Mouse (Mus musculus) liver, embryonic 15.5 days (tissue): ENCODE data around the gene Tnfrsf8. TPM values are rescaled to one million over a fixed set of nuclear protein-coding genes. Genes with fewer than 3 reads are reported as not detected.

Experiments
- ATAC-seq: fragments of 200-750 bp; cut with Nextera tagmentation; 2 replicates; pipeline ENCODE4 v1.8.0; 2017; ENCODE audit warnings: moderate number of reproducible peaks, mild to moderate bottlenecking, moderate library complexity; ENCODE audit not compliant: insufficient read depth
- H3K27ac ChIP-seq: fragments of 300-500 bp; sonication (generic); replicated peaks from 2 replicates; pipeline ENCODE4 v1.5.1; 2015; ENCODE audit warnings: mild to moderate bottlenecking, inconsistent platforms
- H3K27me3 ChIP-seq: fragments of 300-500 bp; sonication (generic); 2 replicates; pipeline ENCODE4 v1.6.1; 2015; ENCODE audit warnings: mild to moderate bottlenecking, inconsistent platforms
- H3K36me3 ChIP-seq: fragments of 300-500 bp; sonication (generic); replicated peaks from 2 replicates; pipeline ENCODE4 v1.6.1; 2015; ENCODE audit warnings: moderate library complexity, mild to moderate bottlenecking, inconsistent platforms
- H3K4me1 ChIP-seq: fragments of 300-500 bp; sonication (generic); replicated peaks from 2 replicates; pipeline ENCODE4 v1.6.1; 2015; ENCODE audit warnings: inconsistent platforms
- H3K4me2 ChIP-seq: fragments of 300-500 bp; sonication (generic); 2 replicates; pipeline ENCODE4 v1.6.1; 2015; ENCODE audit warnings: moderate library complexity, mild to moderate bottlenecking, inconsistent platforms
- H3K4me3 ChIP-seq: fragments of 300-500 bp; sonication (generic); replicated peaks from 2 replicates; pipeline ENCODE4 v1.5.1; 2015; ENCODE audit warnings: mild to moderate bottlenecking, inconsistent platforms
- H3K9ac ChIP-seq: fragments of 300-500 bp; sonication (generic); 2 replicates; pipeline ENCODE4 v1.6.1; 2015; ENCODE audit warnings: moderate library complexity, mild to moderate bottlenecking, inconsistent platforms
- H3K9me3 ChIP-seq: fragments of 300-500 bp; sonication (generic); replicated peaks from 2 replicates; pipeline ENCODE4 v1.6.1; 2016; ENCODE audit warnings: inconsistent platforms
- WGBS: fragments of 180-500 bp; shearing (Covaris S2); methylation state at CpG from one replicate; pipeline ENCODE4 v1.1.7; 2015; ENCODE audit warnings: mixed read lengths; ENCODE audit not compliant: insufficient replicate concordance; 5-methylcytosine and 5-hydroxymethylcytosine counted together
- polyA plus RNA-seq: library from polyadenylated mRNA; unstranded; fragments of >200 nt; fragmentation: Nextera tagmentation; extraction: Ambion mirVana; gene quantifications from 2 replicates; pipeline ENCODE4 v1.2.1, GENCODE M21; 2015

Gene Tnfrsf8
- polyA plus RNA-seq, 1 experiment from 2014 or later = 0.07 TPM

DNA sequence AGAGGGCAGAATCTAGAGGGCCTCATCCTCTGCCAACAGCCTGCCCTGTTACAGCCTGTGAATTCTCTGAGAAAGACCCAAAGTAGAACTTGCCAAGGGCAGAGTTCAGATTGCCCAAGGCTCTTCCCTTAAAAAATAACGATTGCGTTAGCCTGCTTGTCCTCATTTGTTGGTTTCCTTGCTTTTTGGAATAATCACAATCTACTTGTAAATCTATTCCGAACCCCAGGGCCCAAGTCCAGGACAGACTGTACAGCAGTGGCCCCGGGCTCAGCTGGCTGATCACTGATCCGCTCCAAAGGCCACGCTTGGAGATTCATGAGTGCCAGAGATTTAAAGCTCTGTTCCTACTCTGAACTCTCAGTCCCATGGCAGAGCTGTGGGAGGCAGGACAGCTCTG is 34.0 kb downstream of the Tnfrsf8 start:
- Histone ChIP-seq H3K4me3 (no peak overlapping the region), H3K4me2 (no peak overlapping the region), H3K27ac (peak overlapping the region; percentile 46), H3K9me3 (no peaks in the 10 kb centered on the region), H3K9ac (no peak overlapping the region), H3K36me3 (no peaks in the 10 kb centered on the region), H3K27me3 (no peaks in the 10 kb centered on the region), H3K4me1 (0 out of 2 replicates have a peak, but pooled peaks cover 3% of the 10 kb centered on the region)
- WGBS = 61% methylated on average over 6 of the region's 6 CpGs
- ATAC-seq = peak; percentile 78

DNA sequence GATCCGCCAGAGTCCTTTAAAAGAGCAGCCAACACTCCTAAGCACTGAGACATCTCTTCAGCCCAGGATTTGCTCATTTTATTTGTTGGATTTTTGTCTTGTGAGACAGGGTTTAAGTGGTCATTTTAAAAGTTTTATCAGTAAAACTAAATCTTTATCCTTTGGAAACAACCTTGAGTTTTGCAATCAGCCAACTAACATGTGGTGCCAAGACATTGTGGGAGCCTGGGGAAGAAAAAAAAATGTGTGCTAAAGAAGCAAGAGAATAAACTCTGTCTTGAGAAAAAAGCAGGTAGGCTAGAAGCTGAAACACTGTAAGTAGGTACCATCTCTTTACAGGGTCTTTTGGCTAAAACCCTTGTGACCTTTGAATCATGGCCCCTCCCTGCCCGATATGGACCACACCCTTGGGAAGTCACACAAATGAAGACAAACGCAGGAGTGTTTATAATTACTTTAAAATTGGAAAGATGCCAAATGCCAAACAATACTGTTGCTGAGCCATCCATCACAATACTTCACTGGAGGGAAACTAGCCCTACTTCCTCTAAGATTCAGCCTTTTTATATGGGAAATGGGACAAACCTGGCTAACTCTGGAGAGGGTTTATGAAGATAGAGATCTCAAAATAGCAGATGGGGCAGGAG is 36.1 kb downstream of the Tnfrsf8 start:
- WGBS = 50% methylated on average over 3 of the region's 3 CpGs
- ATAC-seq = no peak
- H3K27me3 ChIP-seq = no peaks in the 10 kb centered on the region
- H3K9me3 ChIP-seq = no peaks in the 10 kb centered on the region
- 0 out of 2 replicates have a peak, but pooled peaks cover 3% of the 10 kb centered on the region for H3K4me1 ChIP-seq
- no peak overlapping the region for H3K4me2 ChIP-seq
- no peak overlapping the region for H3K9ac ChIP-seq
- H3K27ac ChIP-seq = no peak overlapping the region
- H3K4me3 ChIP-seq = no peak overlapping the region
- no peaks in the 10 kb centered on the region for H3K36me3 ChIP-seq

DNA sequence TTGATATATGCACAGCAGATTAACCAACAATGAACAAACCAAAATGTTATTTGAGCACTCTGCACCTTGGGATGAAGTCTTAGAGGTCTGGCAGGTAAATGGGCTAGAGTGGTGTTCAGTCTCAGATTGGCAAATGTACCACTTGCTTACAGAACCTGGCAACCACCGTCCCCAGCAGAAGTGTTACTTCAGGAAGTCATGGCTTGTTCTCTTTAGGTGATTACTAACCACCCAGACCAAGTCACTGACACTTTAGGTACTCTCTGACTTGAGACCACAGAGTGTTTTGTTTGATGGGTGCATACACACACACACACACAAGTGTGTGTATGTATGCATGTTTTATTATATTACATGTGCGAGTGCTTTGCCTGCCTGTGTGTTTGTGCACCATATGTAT is 36.7 kb downstream of the Tnfrsf8 start:
- 0 out of 2 replicates have a peak, but pooled peaks cover 3% of the 10 kb centered on the region for H3K4me1 ChIP-seq
- ATAC-seq = no peak
- 60% methylated on average over 2 of the region's 2 CpGs for WGBS
- H3K27me3 ChIP-seq = no peaks in the 10 kb centered on the region
- H3K27ac ChIP-seq = no peak overlapping the region
- no peak overlapping the region for H3K4me2 ChIP-seq
- no peaks in the 10 kb centered on the region for H3K36me3 ChIP-seq
- no peaks in the 10 kb centered on the region for H3K9me3 ChIP-seq
- H3K9ac ChIP-seq = no peak overlapping the region
- no peak overlapping the region for H3K4me3 ChIP-seq

DNA sequence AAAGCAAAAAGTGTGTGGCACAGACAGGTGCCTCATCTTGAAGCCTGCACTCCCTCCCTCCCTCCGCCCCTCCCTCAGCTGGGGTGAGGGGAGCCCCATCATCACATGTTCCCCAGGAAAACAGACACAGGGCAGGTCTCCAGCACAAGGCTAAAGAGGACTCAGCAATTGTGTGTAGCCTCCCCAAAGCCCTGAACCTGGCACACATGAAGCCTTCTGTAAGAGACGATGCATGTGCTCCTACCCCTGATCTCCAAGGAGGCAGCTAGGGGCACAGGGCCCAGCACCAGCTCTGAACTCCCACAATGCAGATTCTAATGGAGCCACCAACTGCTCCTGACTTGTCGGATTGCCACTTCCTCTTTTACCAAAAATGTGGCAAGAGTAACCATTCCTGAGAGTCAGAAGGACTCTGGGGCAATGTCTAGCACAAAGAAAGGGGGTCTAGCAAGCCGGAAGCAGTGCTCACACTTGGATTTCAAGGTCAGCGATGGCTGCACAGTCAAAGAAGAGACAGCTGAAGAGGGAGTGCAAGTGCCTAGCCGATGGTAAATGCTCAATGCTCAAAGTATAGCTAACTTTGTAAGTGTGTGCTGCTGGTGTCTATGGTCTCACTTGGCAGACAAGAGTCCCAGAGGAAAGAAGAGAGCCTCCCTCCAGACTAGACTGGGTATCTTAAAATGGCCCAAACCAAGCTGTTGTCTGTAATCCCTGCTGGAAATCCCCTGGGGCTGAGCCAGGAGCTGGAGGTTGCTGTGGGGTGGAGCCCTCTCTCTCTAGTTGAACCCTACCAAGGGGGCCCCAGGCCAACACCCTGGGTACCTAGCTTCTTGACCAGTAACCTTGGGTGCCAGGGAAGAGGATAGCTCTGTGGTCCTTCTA is 38.4 kb downstream of the Tnfrsf8 start:
- Histone ChIP-seq H3K27me3 (no peaks in the 10 kb centered on the region), H3K27ac (no peak overlapping the region), H3K9me3 (no peaks in the 10 kb centered on the region), H3K4me1 (0 out of 2 replicates have a peak, but pooled peaks cover 3% of the 10 kb centered on the region), H3K36me3 (no peaks in the 10 kb centered on the region), H3K4me3 (no peak overlapping the region), H3K4me2 (no peak overlapping the region), H3K9ac (no peak overlapping the region)
- WGBS = 45% methylated on average over 6 of the region's 6 CpGs
- ATAC-seq = no peak

DNA sequence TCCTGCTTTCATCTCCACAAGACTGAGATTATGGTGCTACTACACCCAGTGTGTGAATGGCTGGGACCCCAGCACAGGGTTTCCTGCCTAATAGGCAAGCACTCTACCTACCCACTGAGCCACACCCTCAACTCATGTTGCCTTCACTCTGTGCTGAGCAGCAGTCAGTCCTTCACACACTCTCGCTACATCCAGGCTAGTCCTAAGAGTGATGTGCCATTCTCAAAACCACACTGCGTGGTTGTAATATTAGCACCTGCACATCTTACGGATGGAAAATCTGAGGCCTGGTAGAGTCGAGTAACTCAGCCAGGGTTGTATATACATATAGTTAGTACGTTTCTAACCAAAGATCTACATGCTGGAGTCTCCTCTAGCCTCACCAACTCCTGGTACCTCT is 40.1 kb downstream of the Tnfrsf8 start:
- Histone ChIP-seq H3K27me3 (no peaks in the 10 kb centered on the region), H3K4me3 (no peak overlapping the region), H3K4me1 (0 out of 2 replicates have a peak, but pooled peaks cover 3% of the 10 kb centered on the region), H3K9me3 (no peaks in the 10 kb centered on the region), H3K36me3 (no peaks in the 10 kb centered on the region), H3K9ac (no peak overlapping the region), H3K27ac (no peak overlapping the region), H3K4me2 (no peak overlapping the region)
- ATAC-seq = no peak
- 67% methylated on average over 5 of the region's 5 CpGs for WGBS

DNA sequence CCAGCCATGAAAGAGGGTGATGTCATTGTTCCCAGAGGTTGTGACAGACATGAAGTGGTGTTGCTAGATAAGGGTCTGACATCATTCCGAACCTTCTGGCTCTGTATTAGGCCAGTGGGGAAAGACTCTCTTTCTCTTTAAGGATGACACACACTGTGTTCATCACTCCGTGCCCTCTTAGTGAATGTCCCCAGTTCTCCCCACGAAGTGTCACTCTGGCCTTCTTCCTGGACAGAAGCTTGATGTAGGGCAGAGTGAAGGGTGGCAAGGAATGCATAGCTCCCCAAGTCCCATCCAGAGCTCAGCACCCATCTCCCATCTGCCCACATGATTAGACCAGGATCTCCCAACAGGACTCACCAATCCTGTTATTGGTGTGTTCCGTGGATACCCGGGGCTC is 41.0 kb downstream of the Tnfrsf8 start:
- no peak overlapping the region for H3K4me3 ChIP-seq
- H3K9ac ChIP-seq = no peak overlapping the region
- WGBS = 76% methylated on average over 5 of the region's 5 CpGs
- no peaks in the 10 kb centered on the region for H3K27me3 ChIP-seq
- H3K27ac ChIP-seq = no peak overlapping the region
- 0 out of 2 replicates have a peak, but pooled peaks cover 3% of the 10 kb centered on the region for H3K4me1 ChIP-seq
- H3K9me3 ChIP-seq = no peaks in the 10 kb centered on the region
- no peak overlapping the region for H3K4me2 ChIP-seq
- no peak for ATAC-seq
- H3K36me3 ChIP-seq = no peaks in the 10 kb centered on the region

DNA sequence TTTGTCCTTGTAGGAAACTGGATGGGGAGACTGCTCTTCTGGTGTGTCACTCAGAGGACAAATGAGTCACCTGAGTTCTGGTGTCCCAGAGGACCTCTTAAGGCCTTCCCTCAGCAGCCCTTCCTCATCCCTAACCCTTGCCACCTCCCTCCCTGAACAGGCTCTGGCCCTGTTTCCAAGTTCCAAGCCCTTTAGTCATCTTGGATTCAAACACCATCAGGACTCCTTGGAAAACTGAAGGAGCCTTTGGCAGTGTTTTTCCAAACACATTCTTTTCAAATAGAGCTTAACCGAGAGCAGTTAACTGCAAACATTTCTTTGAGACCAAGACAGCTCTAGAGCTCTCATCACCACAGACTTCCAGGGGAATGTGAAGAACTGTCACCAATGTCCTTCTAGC is 42.2 kb downstream of the Tnfrsf8 start:
- Histone ChIP-seq H3K4me3 (no peak overlapping the region), H3K27me3 (no peaks in the 10 kb centered on the region), H3K4me2 (no peak overlapping the region), H3K36me3 (no peaks in the 10 kb centered on the region), H3K9ac (no peak overlapping the region), H3K27ac (no peak overlapping the region), H3K4me1 (0 out of 2 replicates have a peak, but pooled peaks cover 3% of the 10 kb centered on the region), H3K9me3 (no peaks in the 10 kb centered on the region)
- no peak for ATAC-seq
- 72% methylated on average over 1 of the region's 1 CpGs for WGBS

DNA sequence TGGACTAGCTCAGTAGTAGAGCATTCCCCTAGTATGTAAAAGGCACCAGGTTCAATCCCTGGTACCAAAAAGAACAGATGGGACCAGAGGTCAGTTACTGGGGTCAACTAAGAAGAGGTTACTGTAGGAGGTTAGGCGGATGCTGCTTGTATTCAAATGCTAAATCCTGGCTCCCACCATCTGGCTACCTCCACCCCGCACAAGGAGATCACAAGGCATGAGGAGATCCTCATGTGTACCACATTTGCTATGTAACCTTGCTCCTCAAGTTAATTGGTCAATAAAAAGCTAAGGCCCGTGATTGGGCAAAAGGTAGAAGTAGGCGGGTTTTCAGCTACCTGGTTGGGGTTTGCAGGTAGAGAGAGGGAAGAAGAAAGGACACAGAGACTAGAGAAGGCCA is 43.3 kb downstream of the Tnfrsf8 start:
- Histone ChIP-seq H3K4me1 (no peaks in the 10 kb centered on the region), H3K9me3 (no peaks in the 10 kb centered on the region), H3K27ac (no peak overlapping the region), H3K36me3 (no peaks in the 10 kb centered on the region), H3K4me3 (no peak overlapping the region), H3K27me3 (no peaks in the 10 kb centered on the region), H3K4me2 (no peak overlapping the region), H3K9ac (no peak overlapping the region)
- WGBS = 64% methylated on average over 4 of the region's 4 CpGs
- ATAC-seq = no peak

DNA sequence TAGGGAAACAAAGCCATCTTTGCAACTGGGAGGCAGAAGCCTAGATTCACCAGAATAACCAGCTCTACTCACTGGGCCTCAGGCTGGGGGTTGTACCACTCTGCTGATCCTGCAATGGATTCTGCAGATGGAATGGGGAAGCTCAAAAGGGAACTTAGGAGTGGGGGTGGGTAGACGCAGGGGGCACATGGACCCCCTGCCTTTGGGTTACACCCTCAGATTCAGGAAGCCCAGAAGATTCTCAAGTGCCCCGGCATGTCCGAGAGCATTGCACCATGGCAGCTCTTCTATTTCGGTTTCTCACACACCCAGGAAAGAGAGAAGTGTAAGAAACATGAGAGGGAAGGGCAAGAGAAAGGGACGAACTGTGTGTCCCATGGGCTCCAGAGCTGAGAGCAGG is 44.8 kb downstream of the Tnfrsf8 start:
- peak; percentile 44; the same call in 1 of the 2 replicates for ATAC-seq

DNA sequence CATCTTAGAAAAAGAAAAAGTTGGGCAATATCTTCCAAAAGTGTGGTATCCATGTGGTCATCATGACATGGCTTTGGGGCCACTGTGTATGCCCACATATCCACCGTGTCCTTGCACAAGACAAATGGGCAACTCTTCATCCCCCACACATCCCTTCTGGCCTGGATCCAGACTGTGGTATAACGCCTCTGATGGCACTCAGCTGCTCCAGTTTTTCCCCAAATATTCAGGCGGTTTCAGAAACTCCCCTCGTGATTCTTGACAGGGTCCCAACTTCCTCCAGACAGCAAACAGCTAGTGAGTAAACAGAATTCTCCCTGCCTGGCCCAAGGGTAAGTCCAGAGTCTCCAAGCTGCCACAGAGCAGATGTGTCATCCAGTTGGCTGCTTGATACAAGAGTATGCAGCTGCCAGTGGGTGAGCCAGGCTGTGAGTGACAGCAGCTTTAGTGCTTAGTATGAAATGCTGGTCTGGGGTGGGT is 47.3 kb downstream of the Tnfrsf8 start:
- no peak overlapping the region for H3K27ac ChIP-seq
- no peaks in the 10 kb centered on the region for H3K4me1 ChIP-seq
- H3K36me3 ChIP-seq = no peaks in the 10 kb centered on the region
- no peak overlapping the region for H3K9ac ChIP-seq
- no peak for ATAC-seq
- no peak overlapping the region for H3K4me2 ChIP-seq
- WGBS = 43% methylated on average over 4 of the region's 4 CpGs
- H3K27me3 ChIP-seq = no peaks in the 10 kb centered on the region
- H3K4me3 ChIP-seq = no peak overlapping the region
- H3K9me3 ChIP-seq = no peaks in the 10 kb centered on the region

More for the DNA sequence above, 44.8 kb downstream of the Tnfrsf8 start:
- 36% methylated on average over 5 of the region's 5 CpGs for WGBS
- 0 out of 2 replicates have a peak overlapping the region, but pooled peaks have one; percentile 10 for H3K27ac ChIP-seq
- no peak overlapping the region for H3K4me3 ChIP-seq
- H3K9ac ChIP-seq = no peak overlapping the region
- H3K9me3 ChIP-seq = no peaks in the 10 kb centered on the region
- H3K27me3 ChIP-seq = no peaks in the 10 kb centered on the region
- no peaks in the 10 kb centered on the region for H3K4me1 ChIP-seq
- H3K36me3 ChIP-seq = no peaks in the 10 kb centered on the region
- H3K4me2 ChIP-seq = no peak overlapping the region

DNA sequence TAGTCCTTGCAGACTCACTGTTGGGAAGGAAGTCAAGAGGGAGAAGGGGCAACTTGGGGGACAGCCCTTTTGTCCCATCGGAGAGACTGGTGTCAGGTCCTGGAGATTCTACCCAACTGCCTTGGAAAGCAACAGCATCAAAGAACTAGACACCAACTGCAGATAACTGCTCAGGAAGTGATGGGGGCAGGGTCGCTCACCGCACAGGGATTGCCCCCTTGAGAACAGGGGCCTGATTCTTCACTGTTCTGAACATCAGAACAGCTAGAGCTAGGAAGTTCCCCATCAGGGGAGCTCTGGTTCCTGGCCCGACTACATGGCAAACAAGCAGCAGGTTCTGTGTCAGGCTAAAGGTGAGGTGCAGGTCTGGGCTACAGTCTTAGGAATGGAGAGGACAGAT is 48.5 kb downstream of the Tnfrsf8 start:
- H3K9ac ChIP-seq = no peak overlapping the region
- no peaks in the 10 kb centered on the region for H3K4me1 ChIP-seq
- H3K9me3 ChIP-seq = no peaks in the 10 kb centered on the region
- no peaks in the 10 kb centered on the region for H3K27me3 ChIP-seq
- H3K36me3 ChIP-seq = no peaks in the 10 kb centered on the region
- H3K4me3 ChIP-seq = no peak overlapping the region
- WGBS = 31% methylated on average over 4 of the region's 4 CpGs
- H3K4me2 ChIP-seq = no peak overlapping the region
- ATAC-seq = no peak
- no peak overlapping the region for H3K27ac ChIP-seq
